Mouse (Mus musculus): ENCODE measurements at regions not wholly inside any gene's neighbourhood (a gene's known extent, or its start where the extent isn't known, plus 50 kb on each side); places are given as distances from the start of the nearest gene placed in this dataset.

GRCm38 (mm10) chr3:117520461-117520860, 54.2 kb upstream of the Plppr5 start:
- WGBS = 82% methylated on average over 2 of the region's 2 CpGs
- no peak for ATAC-seq
- H3K4me3 ChIP-seq (replicated peaks) = no peak overlapping the region

GRCm38 (mm10) chr3:117508090-117508489, 66.5 kb upstream of the Plppr5 start:
- H3K27me3 ChIP-seq (replicated peaks) = no peaks in the 10 kb centered on the region
- no peak overlapping the region for H3K4me2 ChIP-seq (replicated peaks)
- H3K9ac ChIP-seq = no peak overlapping the region
- no peaks in the 10 kb centered on the region for H3K4me1 ChIP-seq (replicated peaks)
- no peak for ATAC-seq
- no peak overlapping the region for H3K4me3 ChIP-seq (replicated peaks)
- H3K36me3 ChIP-seq = no peaks in the 10 kb centered on the region
- H3K9me3 ChIP-seq = no peaks in the 10 kb centered on the region
- no peak overlapping the region for H3K27ac ChIP-seq

More at GRCm38 (mm10) chr3:117520461-117520860, 54.2 kb upstream of the Plppr5 start:
- H3K4me1 ChIP-seq (replicated peaks) = no peaks in the 10 kb centered on the region
- no peaks in the 10 kb centered on the region for H3K9me3 ChIP-seq
- no peaks in the 10 kb centered on the region for H3K27me3 ChIP-seq (replicated peaks)
- no peak overlapping the region for H3K27ac ChIP-seq
- H3K36me3 ChIP-seq = no peaks in the 10 kb centered on the region
- no peak overlapping the region for H3K4me2 ChIP-seq (replicated peaks)
- no peak overlapping the region for H3K9ac ChIP-seq

- Histone ChIP-seq H3K9me3 (no peaks in the 10 kb centered on the region), H3K4me1 (replicated peaks) (no peaks in the 10 kb centered on the region), H3K27ac (no peak overlapping the region), H3K4me2 (replicated peaks) (no peak overlapping the region), H3K36me3 (no peaks in the 10 kb centered on the region), H3K4me3 (replicated peaks) (no peak overlapping the region), H3K9ac (no peak overlapping the region), H3K27me3 (replicated peaks) (no peaks in the 10 kb centered on the region)
- ATAC-seq = no peak
- 76% methylated on average over 1 of the region's 1 CpGs for WGBS
These were observed 68.4 kb upstream of the Plppr5 start for GRCm38 (mm10) chr3:117506151-117506723.

- Histone ChIP-seq H3K27ac (no peak overlapping the region), H3K36me3 (no peaks in the 10 kb centered on the region), H3K9ac (no peak overlapping the region), H3K27me3 (replicated peaks) (no peaks in the 10 kb centered on the region), H3K4me1 (replicated peaks) (no peaks in the 10 kb centered on the region), H3K9me3 (no peaks in the 10 kb centered on the region), H3K4me2 (replicated peaks) (no peak overlapping the region), H3K4me3 (replicated peaks) (no peak overlapping the region)
- no peak for ATAC-seq
- 61% methylated on average over 5 of the region's 5 CpGs for WGBS
These were observed 73.5 kb upstream of the Plppr5 start for GRCm38 (mm10) chr3:117501107-117501506.

- H3K9ac ChIP-seq = no peak overlapping the region
- no peak for ATAC-seq
- no peaks in the 10 kb centered on the region for H3K27me3 ChIP-seq (replicated peaks)
- H3K27ac ChIP-seq = no peak overlapping the region
- H3K4me3 ChIP-seq (replicated peaks) = no peak overlapping the region
- no peaks in the 10 kb centered on the region for H3K9me3 ChIP-seq
- H3K4me1 ChIP-seq (replicated peaks) = no peaks in the 10 kb centered on the region
- H3K4me2 ChIP-seq (replicated peaks) = no peak overlapping the region
- no peaks in the 10 kb centered on the region for H3K36me3 ChIP-seq
- 83% methylated on average over 5 of the region's 5 CpGs for WGBS
These were observed 76.3 kb upstream of the Plppr5 start for GRCm38 (mm10) chr3:117498138-117498897.

GRCm38 (mm10) chr3:117494118-117494517, 80.5 kb upstream of the Plppr5 start:
- H3K9ac ChIP-seq = no peak overlapping the region
- no peaks in the 10 kb centered on the region for H3K9me3 ChIP-seq
- no peak overlapping the region for H3K27ac ChIP-seq
- ATAC-seq = no peak
- no peaks in the 10 kb centered on the region for H3K27me3 ChIP-seq (replicated peaks)
- 64% methylated on average over 2 of the region's 2 CpGs for WGBS
- H3K36me3 ChIP-seq = no peaks in the 10 kb centered on the region
- H3K4me1 ChIP-seq (replicated peaks) = no peaks in the 10 kb centered on the region
- no peak overlapping the region for H3K4me2 ChIP-seq (replicated peaks)
- no peak overlapping the region for H3K4me3 ChIP-seq (replicated peaks)

GRCm38 (mm10) chr3:117487281-117488027, 87.2 kb upstream of the Plppr5 start:
- ATAC-seq = no peak
- WGBS = 70% methylated on average over 11 of the region's 11 CpGs
- Histone ChIP-seq H3K27ac (no peak overlapping the region), H3K9me3 (no peaks in the 10 kb centered on the region), H3K4me1 (replicated peaks) (no peaks in the 10 kb centered on the region), H3K4me2 (replicated peaks) (no peak overlapping the region), H3K9ac (no peak overlapping the region), H3K4me3 (replicated peaks) (no peak overlapping the region), H3K27me3 (replicated peaks) (no peaks in the 10 kb centered on the region), H3K36me3 (no peaks in the 10 kb centered on the region)

- no peak overlapping the region for H3K9ac ChIP-seq
- H3K4me2 ChIP-seq (replicated peaks) = no peak overlapping the region
- no peaks in the 10 kb centered on the region for H3K4me1 ChIP-seq (replicated peaks)
- no peaks in the 10 kb centered on the region for H3K36me3 ChIP-seq
- H3K4me3 ChIP-seq (replicated peaks) = no peak overlapping the region
- H3K27ac ChIP-seq = no peak overlapping the region
- H3K9me3 ChIP-seq = no peaks in the 10 kb centered on the region
- no peaks in the 10 kb centered on the region for H3K27me3 ChIP-seq (replicated peaks)
- ATAC-seq = no peak
- 74% methylated on average over 2 of the region's 2 CpGs for WGBS
These were observed 88.3 kb upstream of the Plppr5 start for GRCm38 (mm10) chr3:117486351-117486750.

- H3K4me1 ChIP-seq (replicated peaks) = no peaks in the 10 kb centered on the region
- ATAC-seq = no peak
- no peak overlapping the region for H3K9ac ChIP-seq
- no peaks in the 10 kb centered on the region for H3K27me3 ChIP-seq (replicated peaks)
- no peaks in the 10 kb centered on the region for H3K9me3 ChIP-seq
- H3K36me3 ChIP-seq = no peaks in the 10 kb centered on the region
- no peak overlapping the region for H3K4me2 ChIP-seq (replicated peaks)
- no peak overlapping the region for H3K27ac ChIP-seq
- H3K4me3 ChIP-seq (replicated peaks) = no peak overlapping the region
- WGBS = 43% methylated on average over 3 of the region's 3 CpGs
These were observed 94.5 kb upstream of the Plppr5 start for GRCm38 (mm10) chr3:117480131-117480530.

GRCm38 (mm10) chr3:117459507-117459906, 98.8 kb upstream of the Plppr4 start:
- no peaks in the 10 kb centered on the region for H3K4me1 ChIP-seq (replicated peaks)
- no peak overlapping the region for H3K4me2 ChIP-seq (replicated peaks)
- no peak overlapping the region for H3K4me3 ChIP-seq (replicated peaks)
- no peaks in the 10 kb centered on the region for H3K9me3 ChIP-seq
- WGBS = 88% methylated on average over 2 of the region's 2 CpGs
- H3K36me3 ChIP-seq = no peaks in the 10 kb centered on the region
- H3K27me3 ChIP-seq (replicated peaks) = no peaks in the 10 kb centered on the region
- H3K27ac ChIP-seq = no peak overlapping the region
- no peak overlapping the region for H3K9ac ChIP-seq
- no peak for ATAC-seq

- 73% methylated on average over 7 of the region's 7 CpGs for WGBS
- ATAC-seq = no peak
- H3K27ac ChIP-seq = no peak overlapping the region
- H3K4me1 ChIP-seq (replicated peaks) = no peaks in the 10 kb centered on the region
- H3K9me3 ChIP-seq = no peaks in the 10 kb centered on the region
- no peaks in the 10 kb centered on the region for H3K27me3 ChIP-seq (replicated peaks)
- H3K9ac ChIP-seq = no peak overlapping the region
- no peak overlapping the region for H3K4me2 ChIP-seq (replicated peaks)
- H3K4me3 ChIP-seq (replicated peaks) = no peak overlapping the region
- no peaks in the 10 kb centered on the region for H3K36me3 ChIP-seq
These were observed 89.9 kb upstream of the Plppr4 start for GRCm38 (mm10) chr3:117450559-117450958.

- no peak overlapping the region for H3K4me3 ChIP-seq (replicated peaks)
- H3K27ac ChIP-seq = no peak overlapping the region
- H3K27me3 ChIP-seq (replicated peaks) = no peaks in the 10 kb centered on the region
- H3K4me2 ChIP-seq (replicated peaks) = no peak overlapping the region
- no peak overlapping the region for H3K9ac ChIP-seq
- H3K4me1 ChIP-seq (replicated peaks) = no peaks in the 10 kb centered on the region
- ATAC-seq = no peak
- WGBS = 70% methylated on average over 3 of the region's 3 CpGs
- H3K9me3 ChIP-seq = no peaks in the 10 kb centered on the region
- H3K36me3 ChIP-seq = no peaks in the 10 kb centered on the region
These were observed 81.2 kb upstream of the Plppr4 start for GRCm38 (mm10) chr3:117441887-117442286.

Data from intestine, embryonic 15.5 days (tissue).